Mouse (Mus musculus): Measurements from ENCODE around the gene Rps18.
"Not testable (repeated sequence)": the region's sequence is repeated elsewhere in the genome, so short reads cannot be mapped to it uniquely, and the experiment has no call there.

Rps18 gene

DNA sequence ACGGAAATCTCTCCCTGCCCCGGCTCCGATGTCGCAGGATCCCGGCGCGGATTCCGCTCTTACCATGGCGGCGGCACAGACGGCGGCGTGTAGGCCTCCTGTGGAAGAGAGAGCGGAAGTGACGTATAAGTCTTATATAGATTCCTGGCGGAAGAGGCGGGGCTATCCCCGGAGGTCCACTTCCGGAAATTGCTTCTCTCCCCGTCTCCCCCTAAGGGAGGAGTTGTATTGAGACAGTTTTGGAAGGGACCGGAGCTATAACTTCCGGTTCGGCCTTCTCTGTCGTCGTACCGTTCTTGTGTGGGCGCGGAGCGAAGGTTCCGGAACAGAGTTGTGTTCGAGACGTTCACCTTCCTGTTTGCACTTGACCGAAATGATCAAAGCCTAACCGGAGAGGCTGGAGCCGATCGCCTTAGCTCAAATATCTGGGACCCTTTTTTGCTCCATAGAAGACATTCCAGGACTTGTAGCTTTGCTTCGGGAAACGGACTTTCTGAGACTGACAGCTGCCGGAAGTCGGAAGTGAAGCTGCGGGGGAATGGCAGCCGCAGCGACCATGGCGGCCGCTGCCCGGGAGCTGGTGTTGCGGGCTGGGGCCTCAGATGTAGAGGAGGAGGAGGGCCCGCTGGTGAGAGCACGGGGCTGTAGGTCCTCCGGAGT lies at the start of gene Rps18, which contains the start of gene Vps52:
Gene Rps18, minus strand, starts transcription at position 447 of the 660 bp plus-strand sequence.
Gene Vps52, plus strand, starts transcription at position 258 of the 660 bp plus-strand sequence.
- peak; percentile 92 to 95 for DNase-seq

DNA sequence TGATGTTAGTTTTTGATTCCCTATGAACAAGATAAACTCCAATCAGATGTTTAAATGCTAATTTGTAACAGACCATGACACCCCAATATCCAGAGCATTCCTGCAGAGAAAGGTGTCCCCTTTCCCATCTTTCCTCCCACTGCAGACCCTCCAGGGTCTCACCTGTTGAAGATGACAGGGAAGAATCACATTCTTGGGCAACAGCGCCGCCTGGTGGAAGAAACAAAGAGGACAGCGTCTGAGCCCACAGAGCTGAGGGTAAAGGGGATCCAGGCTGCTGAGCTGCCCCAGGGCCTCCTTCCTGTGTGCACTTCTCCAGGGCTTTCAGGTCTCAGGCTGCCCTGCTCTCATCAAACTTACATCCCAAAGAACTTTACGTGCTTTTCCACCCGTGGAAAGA lies 47.6 kb upstream of the Rps18 start:
- DNase-seq: peak; percentile 68

DNA sequence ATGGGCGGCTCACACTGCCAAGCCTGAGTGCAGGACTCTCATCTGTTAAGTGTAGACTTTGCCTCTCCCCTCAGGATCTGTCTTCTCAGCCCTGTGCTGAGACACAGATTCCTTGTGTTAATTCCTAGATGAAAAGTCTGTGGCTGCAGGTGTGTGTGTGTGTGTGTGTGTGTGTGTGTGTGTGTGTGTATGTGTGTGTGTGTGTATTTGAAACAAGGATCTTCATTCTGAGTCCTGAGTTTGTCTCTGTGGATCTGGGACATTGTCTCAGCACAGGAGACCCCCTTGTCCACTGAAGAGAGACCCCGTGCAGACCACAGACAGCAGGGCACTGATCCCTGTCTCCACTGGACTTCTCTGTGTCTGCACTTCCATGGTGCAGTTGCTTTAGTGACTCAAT lies 45.0 kb upstream of the Rps18 start:
- not testable (repeated sequence) for DNase-seq

- DNase-seq: peak; percentile 89 to 93
Observed at GRCm38 (mm10) chr17:34000150-34000537, 44.3 kb upstream of the Rps18 start, which contains the start of gene H2-K1. Gene H2-K1, minus strand, starts transcription at chr17:34000347.

GRCm38 (mm10) chr17:33999341-34000149 lies 43.7 kb upstream of the Rps18 start:
- peak; percentile 37 to 50 for DNase-seq

DNA sequence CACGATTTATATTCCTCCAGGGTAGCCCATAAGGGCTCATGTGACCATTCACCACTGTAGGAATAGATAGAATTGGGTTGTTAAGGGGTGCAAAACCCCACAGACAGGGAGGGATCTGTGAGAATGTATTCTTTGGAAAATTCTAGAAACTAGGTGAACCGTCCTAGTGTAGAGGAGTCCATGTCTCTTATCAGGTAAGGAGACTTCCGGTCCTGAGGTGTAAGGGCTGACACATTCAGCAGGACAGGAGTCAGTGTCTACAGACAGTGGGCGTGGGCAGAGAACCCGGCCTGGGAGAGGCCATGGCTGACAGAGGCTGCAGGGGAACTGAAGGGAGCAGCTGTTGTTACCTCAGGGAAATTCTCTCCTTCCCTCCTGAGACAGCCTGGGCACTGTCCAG lies 42.9 kb upstream of the Rps18 start:
- DNase-seq: peak in 1 of 2 experiments; percentile 6

- DNase-seq: not testable (repeated sequence)
Observed at GRCm38 (mm10) chr17:33997025-33997424, 41.2 kb upstream of the Rps18 start.

- DNase-seq: no peak
Observed at GRCm38 (mm10) chr17:33995651-33996050, 39.9 kb upstream of the Rps18 start.

- DNase-seq: no peak
Observed at GRCm38 (mm10) chr17:33994959-33995358, 39.2 kb upstream of the Rps18 start.

DNA sequence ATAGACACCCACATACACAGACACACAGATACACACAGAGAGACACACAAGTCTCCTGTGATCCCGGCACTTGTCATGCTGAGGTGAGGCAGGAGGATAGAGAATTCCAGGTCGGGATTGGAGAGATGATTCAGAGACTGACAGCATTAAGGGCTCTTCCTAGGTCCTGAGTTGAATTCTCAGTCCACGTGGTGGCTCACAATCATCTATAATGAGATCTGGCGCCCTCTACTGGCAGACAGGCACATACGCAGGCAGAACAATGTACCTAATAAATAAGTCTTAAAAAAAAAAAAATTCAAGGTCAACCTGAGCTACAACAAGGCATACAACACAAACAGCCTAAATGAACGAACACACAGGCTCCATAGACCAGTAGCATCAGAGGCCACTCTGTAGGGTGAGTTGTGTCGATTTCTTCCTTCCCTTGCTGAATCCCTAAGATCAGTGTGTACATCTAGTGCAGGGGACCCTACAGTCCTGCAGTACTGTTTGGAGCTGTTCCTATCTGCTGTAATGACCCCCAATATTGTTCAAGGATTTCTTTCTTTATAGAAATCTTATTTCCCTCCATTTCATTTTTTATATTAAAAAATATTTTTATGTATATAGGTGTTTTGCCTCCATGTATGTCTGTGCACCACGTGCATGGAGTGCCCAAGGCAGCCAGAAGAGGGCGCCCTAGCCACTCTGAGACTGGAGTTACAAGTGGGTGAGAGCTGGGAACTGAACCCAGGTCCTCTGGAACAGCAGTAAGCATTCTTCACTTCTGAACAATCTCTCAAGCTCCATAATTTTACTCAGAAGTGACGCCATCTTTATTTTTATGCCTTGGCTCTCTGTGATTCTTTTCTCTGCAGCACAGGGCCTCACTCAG lies 36.2 kb upstream of the Rps18 start:
- peak; percentile 68 to 73 for DNase-seq

- DNase-seq: peak; percentile 80
Observed at GRCm38 (mm10) chr17:33982136-33982535, 26.3 kb upstream of the Rps18 start.

DNA sequence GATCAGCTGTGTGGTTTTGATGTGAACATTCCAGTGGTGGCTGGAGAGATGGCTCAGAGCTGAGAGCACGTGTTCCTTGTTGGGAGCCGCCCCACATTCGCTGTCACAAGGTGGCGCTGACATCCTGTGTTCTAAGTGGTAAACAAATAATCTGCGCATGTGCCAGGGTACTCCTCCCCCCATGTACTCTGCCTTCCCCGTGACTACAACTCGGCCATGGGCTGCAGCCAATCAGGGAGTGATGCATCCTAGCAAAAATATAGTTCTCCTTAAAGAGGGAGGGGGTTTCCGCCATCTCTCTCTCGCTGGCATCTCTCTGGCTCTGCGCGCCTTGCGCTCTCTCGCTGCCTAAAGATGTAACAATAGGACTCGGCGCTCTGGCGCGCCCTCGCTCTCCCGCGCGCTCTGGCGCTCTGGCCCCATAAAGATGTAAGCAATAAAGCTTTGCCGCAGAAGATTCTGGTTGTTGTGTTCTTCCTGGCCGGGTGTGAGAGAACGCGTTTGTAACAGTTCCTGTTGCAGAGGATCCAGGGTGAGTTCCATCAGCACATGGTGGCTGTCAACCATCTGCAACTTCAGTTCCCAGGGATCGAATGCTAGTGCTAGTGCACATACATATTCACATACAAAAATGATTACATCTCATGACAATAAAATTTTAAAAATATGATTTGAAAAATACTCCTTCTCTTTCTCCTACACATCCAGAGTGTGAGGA lies 25.6 kb upstream of the Rps18 start:
- peak; percentile 91 to 94 for DNase-seq

- no peak for DNase-seq
Observed at GRCm38 (mm10) chr17:33980181-33981035, 24.6 kb upstream of the Rps18 start.

DNA sequence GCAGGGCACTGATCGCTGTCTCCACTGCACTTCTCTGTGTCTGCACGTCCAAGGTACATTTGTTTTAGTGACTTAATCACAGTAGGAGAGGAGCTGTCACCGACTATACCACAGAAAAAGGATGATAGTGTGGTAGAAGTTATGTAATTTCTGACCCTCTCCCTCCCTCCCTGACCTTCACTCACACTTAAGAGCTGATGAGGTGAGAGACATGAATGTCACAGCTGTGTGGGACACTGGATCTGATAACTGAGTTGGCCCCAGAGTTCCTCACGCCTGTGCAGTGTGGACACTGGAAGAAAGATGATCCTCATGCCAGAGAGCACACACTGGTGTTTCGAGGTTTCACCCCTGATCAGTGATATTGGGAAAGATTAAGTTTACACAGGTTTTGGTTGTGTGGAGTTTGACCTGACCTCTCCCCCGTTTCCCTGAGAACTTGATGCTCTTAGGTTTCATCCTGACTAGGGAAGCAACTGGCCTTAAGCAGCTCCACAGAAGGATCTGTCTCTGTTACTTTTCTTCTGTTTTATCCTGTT lies 23.8 kb upstream of the Rps18 start:
- DNase-seq: no peak

DNA sequence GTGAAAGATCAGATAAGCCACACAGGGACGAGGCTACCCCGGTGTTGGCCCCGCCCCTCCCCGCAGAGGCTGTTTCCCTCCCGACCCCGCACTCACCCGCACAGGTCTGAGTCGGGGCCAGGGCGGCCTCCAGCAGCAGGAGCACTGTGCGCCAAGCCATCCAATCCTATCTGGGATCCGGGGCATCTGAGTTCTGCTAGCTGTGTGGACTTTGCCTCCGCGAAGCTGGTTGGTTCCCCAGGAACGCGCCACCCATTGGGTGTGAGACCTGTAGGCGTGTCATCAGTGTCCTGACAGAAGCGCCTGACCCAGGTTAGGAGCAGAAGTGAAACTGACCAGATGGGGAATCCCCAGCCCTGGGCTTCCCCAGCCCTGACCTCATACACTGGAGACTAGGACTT lies 22.8 kb upstream of the Rps18 start:
- DNase-seq: peak; percentile 73 to 87

- no peak for DNase-seq
Observed at GRCm38 (mm10) chr17:33977861-33978557, 22.2 kb upstream of the Rps18 start.

- no peak for DNase-seq
Observed at GRCm38 (mm10) chr17:33973572-33973971, 17.8 kb upstream of the Rps18 start.

- DNase-seq: peak; percentile 79 to 83
Observed at GRCm38 (mm10) chr17:33972691-33973090, 16.9 kb upstream of the Rps18 start.

DNA sequence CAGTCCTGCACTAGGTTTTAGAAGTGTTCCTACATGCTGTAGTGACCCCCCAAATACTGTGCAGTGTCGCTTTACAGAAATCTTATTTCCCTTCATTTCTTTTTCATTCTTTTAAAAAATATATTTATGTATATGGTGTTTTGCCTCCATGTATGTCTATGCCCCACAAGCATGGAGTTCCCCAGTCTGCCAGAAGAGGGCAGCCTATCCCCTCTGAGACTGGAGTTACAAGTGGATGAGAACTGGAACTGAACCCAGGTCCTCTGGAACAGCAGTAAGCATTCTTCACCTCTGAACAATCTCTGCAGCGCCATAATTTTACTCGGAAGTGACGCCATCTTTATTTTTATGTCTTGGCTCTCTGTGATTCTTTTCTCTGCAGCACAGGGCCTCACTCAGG lies 13.6 kb upstream of the Rps18 start:
- DNase-seq: no peak

- no peak for DNase-seq
Observed at GRCm38 (mm10) chr17:33968927-33969326, 13.1 kb upstream of the Rps18 start.
